Mouse (Mus musculus) heart, embryonic 14.5 days (tissue): Measurements from ENCODE around the gene Ncor2. TPM values are rescaled to one million over a fixed set of nuclear protein-coding genes. Genes with fewer than 3 reads are reported as not detected.

Experiments used
- ATAC-seq: fragments of 200-750 bp; cut with Nextera tagmentation; 2 replicates; pipeline ENCODE4 v1.8.0; 2017; ENCODE audit warnings: low read depth, moderate TSS enrichment; ENCODE audit not compliant: insufficient number of reproducible peaks, insufficient read depth, low FRiP score
- H3K27ac ChIP-seq, 2 experiments: fragments of 200-500 bp in 1 of 2; fragments of 300-500 bp in 1 of 2; sonication (generic) in 1 of 2; replicated peaks in 1 of 2; 2 replicates each; pipeline ENCODE4 v1.5.1; 2012 to 2014; ENCODE audit warnings: low read depth in 2 of 2, low read length in 2 of 2, control low read depth in 1 of 2, mild to moderate bottlenecking in 1 of 2, mixed read lengths in 1 of 2; ENCODE audit not compliant: control insufficient read depth in 1 of 2, insufficient read depth in 1 of 2
- H3K27me3 ChIP-seq: fragments of 300-500 bp; sonication (generic); 2 replicates; pipeline ENCODE4 v1.6.1; 2014; ENCODE audit warnings: mild to moderate bottlenecking, low read length, control low read depth; ENCODE audit not compliant: control insufficient read depth, insufficient read depth
- H3K36me3 ChIP-seq: fragments of 300-500 bp; sonication (generic); 2 replicates; pipeline ENCODE4 v1.6.1; 2014; ENCODE audit warnings: mild to moderate bottlenecking, control low read depth, low read length, mixed read lengths; ENCODE audit not compliant: control insufficient read depth, insufficient read depth
- H3K4me1 ChIP-seq, 2 experiments: fragments of 200-500 bp in 1 of 2; fragments of 300-500 bp in 1 of 2; sonication (generic) in 1 of 2; 2 replicates each; pipeline ENCODE4 v1.6.1; 2012 to 2014; ENCODE audit warnings: low read length in 2 of 2, control low read depth in 1 of 2, mixed read lengths in 1 of 2; ENCODE audit not compliant: control insufficient read depth in 2 of 2, insufficient read depth in 2 of 2
- H3K4me2 ChIP-seq: fragments of 300-500 bp; sonication (generic); 2 replicates; pipeline ENCODE4 v1.6.1; 2014; ENCODE audit warnings: mild to moderate bottlenecking, low read length
- H3K4me3 ChIP-seq, 2 experiments: fragments of 200-500 bp in 1 of 2; fragments of 300-500 bp in 1 of 2; sonication (generic) in 1 of 2; 2 replicates each; pipeline ENCODE4 v1.5.1; 2012 to 2014; ENCODE audit warnings: low read length in 2 of 2, mild to moderate bottlenecking in 2 of 2, control low read depth in 1 of 2, low read depth in 1 of 2, moderate library complexity in 1 of 2; ENCODE audit not compliant: control insufficient read depth in 1 of 2, insufficient read depth in 1 of 2
- H3K9ac ChIP-seq: fragments of 300-500 bp; sonication (generic); 2 replicates; pipeline ENCODE4 v1.6.1; 2014; ENCODE audit warnings: mild to moderate bottlenecking, low read length
- H3K9me3 ChIP-seq: fragments of 300-500 bp; sonication (generic); 2 replicates; pipeline ENCODE4 v1.6.1; 2016; ENCODE audit warnings: low read length, control low read depth; ENCODE audit not compliant: control insufficient read depth
- WGBS: fragments of 180-500 bp; shearing (Covaris S2); extraction: QIAGEN DNeasy Blood & Tissue Kit; methylation state at CpG from one replicate; pipeline ENCODE4 v1.1.7; 2014; 5-methylcytosine and 5-hydroxymethylcytosine counted together
- polyA plus RNA-seq: library from polyadenylated mRNA; unstranded; fragments of >200 nt; fragmentation: Nextera tagmentation; extraction: Ambion mirVana; gene quantifications from 2 replicates; pipeline ENCODE4 v1.2.1, GENCODE M21; 2014

Gene Ncor2
- polyA plus RNA-seq, 1 experiment from 2014 or later: 17.6 TPM

GRCm38 (mm10) chr5:125099785-125100350, 79.2 kb downstream of the Ncor2 start:
- Histone ChIP-seq H3K36me3 (peaks cover 69% of the 10 kb centered on the region), H3K27ac (no peak overlapping the region), H3K9ac (no peak overlapping the region), H3K27me3 (no peaks in the 10 kb centered on the region), H3K4me1 (peaks cover 28 to 51% of the 10 kb centered on the region in 2 experiments), H3K9me3 (no peaks in the 10 kb centered on the region), H3K4me2 (no peak overlapping the region), H3K4me3 (no peak overlapping the region)
- no peak for ATAC-seq
- 69% methylated on average over 5 of the region's 5 CpGs for WGBS

DNA sequence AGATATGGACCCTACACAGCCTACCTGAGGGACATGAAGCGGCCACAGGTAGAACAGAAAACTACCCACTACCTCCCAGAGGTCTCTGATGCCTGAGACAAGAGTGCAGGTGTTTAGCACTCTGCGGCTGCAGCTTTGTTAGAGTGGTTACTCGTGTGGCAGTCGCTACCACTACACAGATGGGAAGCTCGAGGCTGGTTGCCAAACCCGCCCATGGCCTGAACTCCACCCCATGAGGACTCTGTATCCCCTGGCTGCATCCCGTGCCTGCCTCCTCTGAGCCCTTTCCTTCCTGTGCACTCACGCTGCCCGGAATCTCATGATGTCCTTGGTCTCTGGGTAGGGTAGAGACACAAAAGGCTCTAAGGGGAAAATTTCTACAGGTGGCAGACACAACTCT, 80.3 kb downstream of the Ncor2 start:
- Histone ChIP-seq H3K4me2 (no peak overlapping the region), H3K4me1 (peaks cover 28 to 53% of the 10 kb centered on the region in 2 experiments), H3K27me3 (no peaks in the 10 kb centered on the region), H3K9ac (no peak overlapping the region), H3K36me3 (peaks cover 57% of the 10 kb centered on the region), H3K4me3 (no peak overlapping the region), H3K27ac (no peak overlapping the region), H3K9me3 (no peaks in the 10 kb centered on the region)
- WGBS: 86% methylated on average over 9 of the region's 9 CpGs
- ATAC-seq: no peak

GRCm38 (mm10) chr5:125096368-125096767, 82.7 kb downstream of the Ncor2 start:
- peak overlapping the region in 1 of 2 experiments; percentile 51; a peak in 1 of 4 replicates for H3K27ac ChIP-seq
- H3K9me3 ChIP-seq: no peaks in the 10 kb centered on the region
- WGBS: 59% methylated on average over 11 of the region's 11 CpGs
- no peak overlapping the region for H3K4me3 ChIP-seq
- H3K27me3 ChIP-seq: no peaks in the 10 kb centered on the region
- peaks cover 16 to 39% of the 10 kb centered on the region in 2 experiments for H3K4me1 ChIP-seq
- no peak overlapping the region for H3K9ac ChIP-seq
- H3K4me2 ChIP-seq: no peak overlapping the region
- no peak for ATAC-seq
- peaks cover 55% of the 10 kb centered on the region for H3K36me3 ChIP-seq

DNA sequence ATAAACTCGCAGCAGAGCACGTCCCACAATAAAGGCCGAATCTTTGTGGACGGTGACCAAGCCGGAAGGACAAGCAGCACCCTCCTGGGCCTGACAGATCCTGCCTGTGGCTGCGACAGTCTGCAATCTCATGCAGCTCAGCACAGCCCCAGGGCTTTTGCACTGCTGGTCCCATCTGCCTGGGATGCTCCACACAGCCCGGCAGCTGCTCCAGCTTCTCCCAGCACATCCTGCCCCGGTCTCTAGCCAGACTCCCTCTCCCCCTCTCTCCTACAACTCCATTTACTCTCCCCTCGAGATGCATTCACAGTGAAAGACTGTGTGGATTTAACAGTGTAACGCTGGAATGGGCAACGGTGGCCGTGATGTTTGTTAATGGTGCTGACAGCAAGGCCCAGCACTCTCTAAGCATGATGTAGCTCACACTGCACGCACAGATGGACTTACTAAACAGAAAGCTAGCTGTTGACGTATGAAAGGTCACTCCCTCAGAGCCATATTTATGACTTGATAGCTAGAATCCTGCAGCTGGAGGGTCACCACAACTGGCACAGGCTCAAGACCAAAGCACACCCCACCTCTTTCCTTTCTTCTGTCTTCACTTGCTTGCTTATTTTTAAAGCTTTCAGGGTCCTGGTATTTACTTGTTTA, 83.4 kb downstream of the Ncor2 start:
- Histone ChIP-seq H3K4me1 (peaks cover 16 to 39% of the 10 kb centered on the region in 2 experiments), H3K4me2 (no peak overlapping the region), H3K27ac (peak overlapping the region in 1 of 2 experiments; percentile 51; a peak in 2 of 4 replicates), H3K9ac (no peak overlapping the region), H3K9me3 (no peaks in the 10 kb centered on the region), H3K4me3 (no peak overlapping the region), H3K27me3 (no peaks in the 10 kb centered on the region), H3K36me3 (peaks cover 58% of the 10 kb centered on the region)
- no peak; the same call in 1 of the 2 replicates for ATAC-seq
- 50% methylated on average over 14 of the region's 14 CpGs for WGBS

GRCm38 (mm10) chr5:125093795-125094194, 85.2 kb downstream of the Ncor2 start:
- peak overlapping the region in 1 of 2 experiments; percentile 14; a peak in 2 of 4 replicates for H3K27ac ChIP-seq
- H3K36me3 ChIP-seq: peaks cover 65% of the 10 kb centered on the region
- ATAC-seq: no peak

DNA sequence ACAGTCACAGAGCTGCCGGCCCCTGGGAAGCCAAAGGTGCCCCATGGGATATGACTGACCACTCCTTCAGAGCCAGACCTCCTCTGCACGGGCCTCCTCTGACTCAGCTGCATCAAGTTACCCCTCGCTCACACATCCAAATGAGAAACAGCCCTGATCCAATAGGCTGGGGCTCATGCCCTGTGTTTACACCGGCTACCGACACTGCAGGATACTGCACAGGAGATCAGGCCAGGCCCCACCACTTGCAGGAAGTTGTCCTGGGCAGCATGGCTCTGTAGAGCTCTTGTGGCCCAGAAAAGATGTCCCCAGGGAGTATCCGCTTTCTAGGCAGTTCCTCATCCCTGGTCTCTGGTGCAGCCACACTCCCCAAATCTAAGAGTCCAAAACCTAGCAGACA, 90.9 kb downstream of the Ncor2 start:
- no peak for ATAC-seq
- peaks cover 0 to under 1% of the 10 kb centered on the region in 2 experiments; a peak in 1 of 4 replicates for H3K4me1 ChIP-seq

More at GRCm38 (mm10) chr5:125093795-125094194, 85.2 kb downstream of the Ncor2 start:
- H3K4me3 ChIP-seq: no peak overlapping the region
- H3K9ac ChIP-seq: no peak overlapping the region
- WGBS: 18% methylated on average over 5 of the region's 5 CpGs
- no peak overlapping the region for H3K4me2 ChIP-seq
- no peaks in the 10 kb centered on the region for H3K27me3 ChIP-seq
- H3K9me3 ChIP-seq: peaks cover 7% of the 10 kb centered on the region
- peaks cover 16 to 39% of the 10 kb centered on the region in 2 experiments for H3K4me1 ChIP-seq

DNA sequence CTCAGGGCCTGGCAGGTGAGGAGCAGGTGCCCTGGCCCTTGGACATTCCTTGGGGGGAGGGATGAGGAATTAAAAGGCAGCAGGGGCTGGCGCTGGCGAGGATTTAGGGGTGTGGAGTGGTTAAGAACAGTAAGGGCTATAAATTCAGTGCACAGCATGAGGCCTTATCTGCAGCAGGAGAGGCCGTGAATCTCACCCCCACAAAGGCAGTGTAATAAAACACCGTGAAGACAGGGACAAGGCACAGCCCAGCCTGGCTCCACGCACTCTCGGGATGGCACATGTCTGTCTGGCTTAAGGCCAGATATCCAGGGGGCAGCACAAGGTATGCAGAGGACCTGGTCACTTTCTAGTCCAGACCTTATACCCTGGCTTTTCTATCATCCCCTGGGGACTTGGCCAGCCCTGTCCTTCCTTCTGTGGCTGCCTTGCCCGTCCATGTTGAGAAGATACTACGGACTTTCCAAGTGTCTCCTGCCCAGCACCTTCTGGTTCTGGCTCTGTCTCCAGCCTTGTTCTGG, 93.9 kb downstream of the Ncor2 start:
- WGBS: 69% methylated on average over 8 of the region's 8 CpGs

More for the DNA sequence above, 90.9 kb downstream of the Ncor2 start:
- Histone ChIP-seq H3K9me3 (peaks cover 7% of the 10 kb centered on the region), H3K27ac (no peak overlapping the region), H3K4me2 (no peak overlapping the region), H3K9ac (no peak overlapping the region), H3K4me3 (no peak overlapping the region), H3K36me3 (peaks cover 92% of the 10 kb centered on the region), H3K27me3 (no peaks in the 10 kb centered on the region)
- WGBS: 82% methylated on average over 5 of the region's 6 CpGs

More for the DNA sequence above, 93.9 kb downstream of the Ncor2 start:
- peaks cover 89% of the 10 kb centered on the region for H3K36me3 ChIP-seq
- no peak overlapping the region for H3K4me2 ChIP-seq
- no peak overlapping the region for H3K4me3 ChIP-seq
- no peak overlapping the region for H3K9ac ChIP-seq
- H3K4me1 ChIP-seq: peaks cover 16 to 21% of the 10 kb centered on the region in 2 experiments
- no peak overlapping the region for H3K27ac ChIP-seq
- peaks cover 5% of the 10 kb centered on the region for H3K9me3 ChIP-seq
- no peaks in the 10 kb centered on the region for H3K27me3 ChIP-seq
- no peak for ATAC-seq
